Mouse (Mus musculus) stomach, postnatal 0 days (tissue): ENCODE results near the gene Npw.
"Not testable (repeated sequence)": the region's sequence is repeated elsewhere in the genome, so short reads cannot be mapped to it uniquely, and the experiment has no call there.

Experiments
- CTCF ChIP-seq: IDR thresholded peaks from 2 replicates; pipeline ENCODE4 v1.5.1; 2016; ENCODE audit warnings: antibody characterized with exemption, low read depth, mild to moderate bottlenecking, moderate library complexity
- EP300 ChIP-seq: optimal IDR thresholded peaks from 2 replicates; pipeline ENCODE3; 2016; ENCODE audit warnings: antibody characterized with exemption

- not testable (repeated sequence) for TF ChIP-seq CTCF, EP300
Observed at GRCm38 (mm10) chr17:24667011-24667410, 8.8 kb upstream of the Npw start.
